Mouse (Mus musculus) midbrain, embryonic 13.5 days (tissue): ENCODE measurements around the gene Mon2. TPM values are rescaled to one million over a fixed set of nuclear protein-coding genes. Genes with fewer than 3 reads are reported as not detected.
"Not testable (repeated sequence)": the region's sequence is repeated elsewhere in the genome, so short reads cannot be mapped to it uniquely, and the experiment has no call there.

ENCODE experiments used
- ATAC-seq: fragments of 200-750 bp; cut with Nextera tagmentation; 2 replicates; pipeline ENCODE4 v1.8.0; 2017; ENCODE audit warnings: mild to moderate bottlenecking, moderate TSS enrichment, moderate library complexity
- H3K27ac ChIP-seq: fragments of 300-500 bp; sonication (generic); 2 replicates; pipeline ENCODE4 v1.5.1; 2015; ENCODE audit warnings: inconsistent platforms, mild to moderate bottlenecking, moderate library complexity
- H3K27me3 ChIP-seq: fragments of 300-500 bp; sonication (generic); 2 replicates; pipeline ENCODE4 v1.6.1; 2015; ENCODE audit warnings: mild to moderate bottlenecking, inconsistent platforms
- H3K36me3 ChIP-seq: fragments of 300-500 bp; sonication (generic); 2 replicates; pipeline ENCODE4 v1.6.1; 2015; ENCODE audit warnings: mild to moderate bottlenecking, inconsistent platforms
- H3K4me1 ChIP-seq: fragments of 300-500 bp; sonication (generic); replicated peaks from 2 replicates; pipeline ENCODE4 v1.6.1; 2015; ENCODE audit warnings: inconsistent platforms
- H3K4me2 ChIP-seq: fragments of 300-500 bp; sonication (generic); replicated peaks from 2 replicates; pipeline ENCODE4 v1.6.1; 2015; ENCODE audit warnings: moderate library complexity, mild to moderate bottlenecking, inconsistent platforms
- H3K4me3 ChIP-seq: fragments of 300-500 bp; sonication (generic); replicated peaks from 2 replicates; pipeline ENCODE4 v1.5.1; 2015; ENCODE audit warnings: mild to moderate bottlenecking, inconsistent platforms
- H3K9ac ChIP-seq: fragments of 300-500 bp; sonication (generic); replicated peaks from 2 replicates; pipeline ENCODE4 v1.6.1; 2015; ENCODE audit warnings: mild to moderate bottlenecking, inconsistent platforms
- H3K9me3 ChIP-seq: fragments of 300-500 bp; sonication (generic); 2 replicates; pipeline ENCODE4 v1.6.1; 2016; ENCODE audit warnings: mild to moderate bottlenecking, inconsistent platforms
- WGBS: fragments of 180-500 bp; shearing (Covaris S2); methylation state at CpG from one replicate; pipeline ENCODE4 v1.1.7; 2015; 5-methylcytosine and 5-hydroxymethylcytosine counted together
- polyA plus RNA-seq: library from polyadenylated mRNA; unstranded; fragments of >200 nt; fragmentation: Nextera tagmentation; extraction: Ambion mirVana; gene quantifications from 2 replicates; pipeline ENCODE4 v1.2.1, GENCODE M21; 2015

The Mon2 gene
- polyA plus RNA-seq, 1 experiment from 2014 or later, result 29.6 TPM

GRCm38 (mm10) chr10:123055205-123056000 is 20.9 kb downstream of the Mon2 start:
- Histone ChIP-seq H3K4me1 (no peaks in the 10 kb centered on the region), H3K9ac (no peak overlapping the region), H3K36me3 (peaks cover 15% of the 10 kb centered on the region), H3K27ac (no peak overlapping the region), H3K4me2 (no peak overlapping the region), H3K27me3 (no peaks in the 10 kb centered on the region), H3K4me3 (no peak overlapping the region), H3K9me3 (no peaks in the 10 kb centered on the region)
- ATAC-seq, result no peak
- WGBS, result 89% methylated on average over 9 of the region's 9 CpGs

DNA sequence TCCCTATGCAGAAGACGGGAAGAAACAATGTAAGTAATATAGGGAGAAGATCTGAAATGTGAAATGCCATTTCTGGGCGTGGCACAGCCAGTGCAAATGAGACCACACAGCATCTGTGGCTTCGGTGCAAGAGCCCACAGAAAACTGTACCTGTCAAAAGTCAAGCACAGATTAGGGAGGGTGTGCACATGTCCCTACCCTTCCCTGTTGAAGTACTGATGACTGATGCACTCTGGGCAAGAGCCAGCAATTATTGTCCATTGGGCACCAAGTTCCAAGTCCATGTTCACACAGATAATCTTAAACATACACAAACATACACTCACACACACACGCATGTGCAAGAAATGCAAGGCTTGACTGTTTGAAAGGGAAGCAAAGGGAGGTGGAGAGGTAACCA is 22.7 kb downstream of the Mon2 start:
- Histone ChIP-seq H3K9ac (no peak overlapping the region), H3K27me3 (no peaks in the 10 kb centered on the region), H3K9me3 (no peaks in the 10 kb centered on the region), H3K27ac (no peak overlapping the region), H3K4me3 (no peak overlapping the region), H3K36me3 (peaks cover 22% of the 10 kb centered on the region), H3K4me2 (no peak overlapping the region), H3K4me1 (no peaks in the 10 kb centered on the region)
- no peak for ATAC-seq
- WGBS, result 90% methylated on average over 4 of the region's 4 CpGs

- no peak overlapping the region for H3K4me3 ChIP-seq
- no peaks in the 10 kb centered on the region for H3K9me3 ChIP-seq
- 89% methylated on average over 7 of the region's 7 CpGs for WGBS
- H3K27me3 ChIP-seq, result no peaks in the 10 kb centered on the region
- no peaks in the 10 kb centered on the region for H3K4me1 ChIP-seq
- H3K36me3 ChIP-seq, result peaks cover 27% of the 10 kb centered on the region
- H3K9ac ChIP-seq, result no peak overlapping the region
- ATAC-seq, result no peak
- H3K4me2 ChIP-seq, result no peak overlapping the region
- H3K27ac ChIP-seq, result no peak overlapping the region
These were observed 24.3 kb downstream of the Mon2 start for GRCm38 (mm10) chr10:123052021-123052420.

DNA sequence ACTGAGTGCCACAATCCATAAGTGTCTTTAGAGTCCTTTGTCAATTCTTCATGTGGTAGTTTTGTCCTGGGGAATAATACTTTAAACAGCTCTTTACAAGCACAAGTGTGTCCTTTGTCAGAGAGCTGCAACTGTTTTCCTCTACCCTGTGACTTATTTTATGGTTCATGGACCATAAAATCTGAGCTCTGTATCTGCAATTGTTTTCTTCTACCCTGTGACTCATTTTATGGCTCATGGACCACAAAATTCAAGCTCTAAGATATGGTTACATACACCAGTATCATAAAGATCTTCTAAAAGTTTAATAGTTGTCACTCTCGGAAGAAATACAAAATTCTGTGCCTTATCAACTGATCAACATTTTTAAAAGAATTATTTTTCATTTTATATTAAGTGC is 27.6 kb downstream of the Mon2 start:
- Histone ChIP-seq H3K4me1 (no peaks in the 10 kb centered on the region), H3K4me2 (no peak overlapping the region), H3K27me3 (no peaks in the 10 kb centered on the region), H3K36me3 (peaks cover 40% of the 10 kb centered on the region), H3K9me3 (no peaks in the 10 kb centered on the region), H3K27ac (no peak overlapping the region), H3K4me3 (no peak overlapping the region), H3K9ac (no peak overlapping the region)
- WGBS, result 96% methylated on average over 1 of the region's 1 CpGs
- ATAC-seq, result no peak

- no peaks in the 10 kb centered on the region for H3K4me1 ChIP-seq
- no peak overlapping the region for H3K4me3 ChIP-seq
- H3K27ac ChIP-seq, result no peak overlapping the region
- H3K4me2 ChIP-seq, result no peak overlapping the region
- H3K27me3 ChIP-seq, result no peaks in the 10 kb centered on the region
- H3K36me3 ChIP-seq, result peaks cover 52% of the 10 kb centered on the region
- no peak overlapping the region for H3K9ac ChIP-seq
- no peaks in the 10 kb centered on the region for H3K9me3 ChIP-seq
- no peak for ATAC-seq
- WGBS, result 46% methylated on average over 2 of the region's 2 CpGs
These were observed 36.4 kb downstream of the Mon2 start for GRCm38 (mm10) chr10:123039936-123040335.

- Histone ChIP-seq H3K36me3 (peaks cover 85% of the 10 kb centered on the region), H3K4me1 (no peaks in the 10 kb centered on the region), H3K9me3 (no peaks in the 10 kb centered on the region), H3K27me3 (no peaks in the 10 kb centered on the region), H3K4me2 (no peak overlapping the region), H3K9ac (no peak overlapping the region), H3K27ac (no peak overlapping the region), H3K4me3 (no peak overlapping the region)
- WGBS, result 93% methylated on average over 14 of the region's 14 CpGs
- no peak for ATAC-seq
These were observed 44.1 kb downstream of the Mon2 start for GRCm38 (mm10) chr10:123032078-123032646.

DNA sequence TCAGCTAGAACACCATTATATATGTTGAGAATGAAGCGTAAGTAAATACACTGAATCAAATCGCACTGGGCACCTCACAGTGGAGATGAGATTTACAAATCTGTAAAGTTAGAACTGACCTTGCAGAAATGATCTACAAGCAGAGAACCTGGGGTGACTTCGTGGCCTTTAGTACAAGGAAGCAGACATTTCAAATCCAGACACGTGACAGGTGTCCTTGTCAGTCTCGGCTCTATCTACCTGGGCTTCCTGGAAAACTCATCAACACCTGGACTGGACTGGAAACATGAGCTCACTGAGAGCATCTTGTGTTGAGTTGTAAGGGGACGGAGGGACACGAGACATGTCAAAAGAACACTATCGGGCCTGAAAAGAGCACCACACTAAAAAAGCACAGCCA is 44.9 kb downstream of the Mon2 start:
- Histone ChIP-seq H3K27ac (no peak overlapping the region), H3K4me3 (no peak overlapping the region), H3K9me3 (no peaks in the 10 kb centered on the region), H3K9ac (no peak overlapping the region), H3K27me3 (no peaks in the 10 kb centered on the region), H3K4me1 (no peaks in the 10 kb centered on the region), H3K4me2 (no peak overlapping the region), H3K36me3 (peaks cover 85% of the 10 kb centered on the region)
- WGBS, result 93% methylated on average over 8 of the region's 8 CpGs
- no peak for ATAC-seq

- H3K36me3 ChIP-seq, result peaks cover 84% of the 10 kb centered on the region
- 95% methylated on average over 9 of the region's 9 CpGs for WGBS
These were observed 45.7 kb downstream of the Mon2 start for GRCm38 (mm10) chr10:123030589-123030988.

DNA sequence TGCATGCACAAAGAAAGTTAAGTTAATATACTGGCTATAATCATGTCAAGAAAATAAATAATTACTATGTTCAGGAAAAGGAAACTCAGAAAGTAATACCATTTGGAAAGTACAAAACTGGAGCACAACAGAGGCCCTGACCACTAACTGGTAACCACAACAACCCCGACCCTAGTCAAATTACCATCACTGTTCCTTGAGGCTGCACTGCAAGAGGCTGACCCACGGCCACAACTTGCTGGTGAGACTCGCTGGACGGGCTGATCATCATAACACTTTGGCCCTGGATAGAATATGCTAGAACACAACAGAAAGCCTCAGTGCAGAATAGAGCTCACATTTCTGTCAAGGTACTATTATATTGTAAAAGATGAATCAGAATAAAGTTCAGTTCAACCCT is 47.4 kb downstream of the Mon2 start:
- H3K4me2 ChIP-seq, result no peak overlapping the region
- no peak for ATAC-seq
- H3K36me3 ChIP-seq, result peaks cover 80% of the 10 kb centered on the region
- no peak overlapping the region for H3K9ac ChIP-seq
- no peaks in the 10 kb centered on the region for H3K4me1 ChIP-seq
- H3K27ac ChIP-seq, result no peak overlapping the region
- H3K9me3 ChIP-seq, result no peaks in the 10 kb centered on the region
- no peaks in the 10 kb centered on the region for H3K27me3 ChIP-seq
- WGBS, result 91% methylated on average over 4 of the region's 4 CpGs
- H3K4me3 ChIP-seq, result no peak overlapping the region

More at GRCm38 (mm10) chr10:123030589-123030988, 45.7 kb downstream of the Mon2 start:
- ATAC-seq, result no peak
- H3K4me2 ChIP-seq, result no peak overlapping the region
- no peak overlapping the region for H3K9ac ChIP-seq
- H3K4me1 ChIP-seq, result no peaks in the 10 kb centered on the region
- H3K9me3 ChIP-seq, result no peaks in the 10 kb centered on the region
- H3K27ac ChIP-seq, result no peak overlapping the region
- no peak overlapping the region for H3K4me3 ChIP-seq
- no peaks in the 10 kb centered on the region for H3K27me3 ChIP-seq

DNA sequence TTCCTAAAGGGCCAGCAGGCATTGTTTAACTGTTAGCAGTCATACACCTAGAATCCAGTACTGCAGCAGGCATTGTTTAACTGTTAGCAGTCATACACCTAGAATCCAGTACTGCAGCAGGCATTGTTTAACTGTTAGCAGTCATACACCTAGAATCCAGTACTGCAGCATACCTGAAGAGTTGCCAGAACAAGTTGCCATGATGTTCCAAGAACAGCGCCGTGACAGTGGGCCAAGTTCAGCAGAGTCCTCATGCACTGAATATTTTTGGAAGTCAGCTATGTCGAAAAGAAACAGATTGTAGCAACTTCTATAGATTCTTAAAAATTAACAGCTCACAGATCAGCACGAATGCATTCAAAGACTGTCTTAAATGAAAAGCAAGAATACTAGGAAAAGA is 49.6 kb downstream of the Mon2 start:
- not testable (repeated sequence) for H3K4me2 ChIP-seq, H3K9me3 ChIP-seq, H3K4me1 ChIP-seq, ATAC-seq, H3K9ac ChIP-seq, H3K27me3 ChIP-seq, H3K27ac ChIP-seq, H3K4me3 ChIP-seq
- peaks cover 79% of the 10 kb centered on the region for H3K36me3 ChIP-seq
- WGBS, result 95% methylated on average over 4 of the region's 4 CpGs

- peaks cover 66% of the 10 kb centered on the region for H3K36me3 ChIP-seq
- 31% methylated on average over 18 of the region's 18 CpGs for WGBS
- H3K4me2 ChIP-seq, result no peak overlapping the region
- H3K27me3 ChIP-seq, result no peaks in the 10 kb centered on the region
- peak; percentile 45; the same call in 1 of the 2 replicates for ATAC-seq
- no peak overlapping the region for H3K9ac ChIP-seq
- H3K9me3 ChIP-seq, result no peaks in the 10 kb centered on the region
- no peaks in the 10 kb centered on the region for H3K4me1 ChIP-seq
- no peak overlapping the region for H3K27ac ChIP-seq
- no peak overlapping the region for H3K4me3 ChIP-seq
These were observed 62.9 kb downstream of the Mon2 start for GRCm38 (mm10) chr10:123013435-123013834.

GRCm38 (mm10) chr10:123011421-123011820 is 64.9 kb downstream of the Mon2 start:
- Histone ChIP-seq H3K4me3 (no peak overlapping the region), H3K4me1 (no peaks in the 10 kb centered on the region), H3K9me3 (no peaks in the 10 kb centered on the region), H3K4me2 (no peak overlapping the region), H3K27me3 (no peaks in the 10 kb centered on the region), H3K36me3 (peaks cover 70% of the 10 kb centered on the region), H3K9ac (no peak overlapping the region), H3K27ac (no peak overlapping the region)
- no peak for ATAC-seq
- WGBS, result 84% methylated on average over 1 of the region's 1 CpGs
